Mouse (Mus musculus) embryo, embryonic 9.5 days (tissue): ENCODE measurements around the gene Nfix.
A peak's percentile ranks its signal among the peaks of the same experiment; 100 is the strongest.
"Not testable (repeated sequence)": the region's sequence is repeated elsewhere in the genome, so short reads cannot be mapped to it uniquely, and the experiment has no call there.

ENCODE experiments used
- DNase-seq: peaks from one replicate; pipeline ENCODE4 v3.0.0-alpha.2; 2017; ENCODE audit errors: extremely low spot score

Nfix gene

GRCm38 (mm10) chr8:84699861-84700322 lies 100.3 kb downstream of the Nfix start:
- DNase-seq, result peak; percentile 42

- DNase-seq, result no peak
Observed at GRCm38 (mm10) chr8:84698929-84699401, 101.2 kb downstream of the Nfix start.

GRCm38 (mm10) chr8:84698288-84698687 lies 101.9 kb downstream of the Nfix start:
- DNase-seq, result no peak

GRCm38 (mm10) chr8:84697166-84698130 lies 102.7 kb downstream of the Nfix start:
- no peak for DNase-seq

GRCm38 (mm10) chr8:84695140-84695539 lies 105.0 kb downstream of the Nfix start:
- no peak for DNase-seq

- no peak for DNase-seq
Observed at GRCm38 (mm10) chr8:84693332-84693731, 106.8 kb downstream of the Nfix start.

- peak; percentile 86 for DNase-seq
Observed at GRCm38 (mm10) chr8:84689091-84689915, 110.8 kb downstream of the Nfix start.

GRCm38 (mm10) chr8:84687705-84688100 lies 112.4 kb downstream of the Nfix start, which contains the start of gene Nacc1:
Gene Nacc1, minus strand, starts transcription at chr8:84687862.
- peak; percentile 84 for DNase-seq

GRCm38 (mm10) chr8:84687003-84687704 lies 113.0 kb downstream of the Nfix start:
- DNase-seq, result peak; percentile 83

- DNase-seq, result peak; percentile 22
Observed at GRCm38 (mm10) chr8:84686191-84687002, 113.7 kb downstream of the Nfix start, which contains the start of gene Trmt1. Gene Trmt1, plus strand, starts transcription at chr8:84686307.

GRCm38 (mm10) chr8:84684537-84684936 lies 115.6 kb downstream of the Nfix start:
- no peak for DNase-seq

GRCm38 (mm10) chr8:84682257-84682656 lies 117.9 kb downstream of the Nfix start:
- DNase-seq, result no peak

- no peak for DNase-seq
Observed at GRCm38 (mm10) chr8:84681476-84681875, 118.7 kb downstream of the Nfix start.

GRCm38 (mm10) chr8:84677305-84677704 lies 122.8 kb downstream of the Nfix start:
- DNase-seq, result no peak

- not testable (repeated sequence) for DNase-seq
Observed at GRCm38 (mm10) chr8:84670295-84671006, 129.7 kb downstream of the Nfix start.

- DNase-seq, result no peak
Observed at GRCm38 (mm10) chr8:84668731-84669485, 131.2 kb downstream of the Nfix start.

- no peak for DNase-seq
Observed at GRCm38 (mm10) chr8:84668081-84668480, 132.1 kb downstream of the Nfix start.

GRCm38 (mm10) chr8:84665385-84665893 lies 134.7 kb downstream of the Nfix start:
- no peak for DNase-seq
